Mouse (Mus musculus): ENCODE data around the gene Prg4. TPM values are rescaled to one million over a fixed set of nuclear protein-coding genes. Genes with fewer than 3 reads are reported as not detected.

Prg4 gene
- total RNA-seq, 2 experiments from 2014 or later: 0.97 to 1.3 TPM

DNA sequence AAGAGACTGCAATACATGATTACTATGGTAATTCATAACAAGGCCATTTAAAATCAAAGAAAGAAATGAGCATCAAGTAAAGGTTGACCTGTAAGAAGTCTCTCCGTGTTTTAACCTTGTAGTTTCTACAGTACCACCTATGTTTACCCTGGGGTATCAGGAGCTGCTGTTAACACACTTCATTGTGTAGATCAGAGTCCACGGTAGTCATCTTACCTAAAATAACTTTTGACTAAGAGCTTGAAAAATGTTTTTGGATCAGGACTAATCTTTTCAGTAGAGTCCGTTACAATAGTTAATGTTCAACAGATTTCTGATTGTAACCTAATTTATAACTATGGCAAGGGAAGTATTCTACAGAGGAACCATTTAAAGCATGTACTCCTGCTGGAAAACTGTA, 61.4 kb downstream of the Prg4 start:
- DNase-seq: no peak

DNA sequence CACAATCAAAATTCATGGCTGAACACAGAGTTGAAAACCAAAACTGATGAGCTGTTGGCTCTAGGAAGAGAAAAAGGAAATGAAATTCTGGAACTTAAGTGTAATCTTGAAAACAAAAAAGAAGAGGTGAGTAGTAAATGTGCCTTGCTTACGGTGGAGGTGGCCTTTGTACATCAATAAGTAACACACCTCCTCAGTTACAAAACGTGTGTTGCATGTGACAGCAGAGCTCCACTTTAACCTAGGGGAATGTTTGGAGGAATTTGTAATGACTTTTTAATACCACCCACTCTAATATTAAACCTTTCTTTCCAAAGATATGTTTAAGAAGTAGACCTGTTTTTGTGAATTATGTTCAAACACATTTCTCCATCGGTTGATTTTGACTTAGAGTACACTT, 62.1 kb downstream of the Prg4 start:
- no peak for DNase-seq

Other genes with a start within 250 kb of the Prg4 start
- gene Pdc, start 146.7 kb downstream of the Prg4 start, total RNA-seq (2021): not detected
- gene Tpr, start 73.3 kb downstream of the Prg4 start, total RNA-seq (2021): 100 to 1,000 TPM in 1 of 2 experiments, 10 to 100 TPM in 1; 94.6 to 106 TPM
- gene Odr4, start 73.1 kb downstream of the Prg4 start, total RNA-seq (2021): 10 to 100 TPM; 19.5 to 22.1 TPM